8 mouse cellular contexts compared by ENCODE assay signal in genomic region chr2:155775685-155776263, GRCm38 (mm10). TPM values are rescaled to one million over a fixed set of nuclear protein-coding genes. Genes with fewer than 3 reads are reported as not detected.
DNase-seq lines count a peak whose midpoint lies in the region; ATAC-seq and TF ChIP-seq lines count a peak whose summit lies in the region.

No protein-coding gene starts in this region.

- under 1% methylated on average over 38 of the region's 44 CpGs for WGBS in forebrain, embryonic 16.5 days
- WGBS in hindbrain, embryonic 11.5 days = 2% methylated on average over 44 of the region's 44 CpGs

- H3K27me3 ChIP-seq in Patski = peaks cover 46% of the 10 kb centered on the region
- peaks cover 15% of the 10 kb centered on the region for H3K27me3 ChIP-seq in forebrain, embryonic 16.5 days (replicated peaks; ENCODE audit: control insufficient read depth, insufficient read depth, low read length)
- peaks cover 14% of the 10 kb centered on the region for H3K27me3 ChIP-seq in hindbrain, embryonic 11.5 days (ENCODE audit: control insufficient read depth, insufficient read depth, low read length)

- H3K4me3 ChIP-seq in forebrain, embryonic 16.5 days (replicated peaks; ENCODE audit: low read length) = peak overlapping the region; percentile 76
- peak overlapping the region; percentile 53 for H3K4me3 ChIP-seq in hindbrain, embryonic 11.5 days (ENCODE audit: low read depth, low read length)

- H3K9ac ChIP-seq in forebrain, embryonic 16.5 days (replicated peaks; ENCODE audit: low read depth, low read length) = peak overlapping the region; percentile 92
- peak overlapping the region; percentile 74 for H3K9ac ChIP-seq in hindbrain, embryonic 11.5 days (ENCODE audit: low read depth, low read length)

- in situ Hi-C loops in Patski (cut with MboI; ENCODE audit: low pct_unique_long_range_greater_than_20kb) = no loop called here

- CTCF ChIA-PET in Patski (lab: Charles Lee) = interaction anchor here (1.5 kb wide), 1 partner anchor 11 kb away, joined by 4 read pairs; no protein-coding TSS in a partner anchor

- no peak for DNase-seq in Patski (ENCODE audit: low read depth, low spot score)
- peak; percentile 80 to 82 for DNase-seq in cerebellum, adult 18-20 months
- peak; percentile 79 for DNase-seq in hindbrain, embryonic 11.5 days (ENCODE audit: low spot score)
- DNase-seq in layer of hippocampus, postnatal 25 days (ENCODE audit: extremely low spot score in 1 of 2, low spot score in 1 of 2) = peak; percentile 43 to 46
- DNase-seq in lung, postnatal 10 days = peak; percentile 79
- peak; percentile 63 for DNase-seq in ovary, postnatal 14 days (ENCODE audit: low spot score)
- peak; percentile 18 to 37 for DNase-seq in urinary bladder, postnatal 36 days (ENCODE audit: low spot score in 2 of 2)

- H3K36me3 ChIP-seq in forebrain, embryonic 16.5 days (ENCODE audit: control insufficient read depth, insufficient read depth) = no peaks in the 10 kb centered on the region
- no peaks in the 10 kb centered on the region for H3K36me3 ChIP-seq in hindbrain, embryonic 11.5 days (ENCODE audit: control insufficient read depth, insufficient read depth, low read length)

- H3K4me2 ChIP-seq in forebrain, embryonic 16.5 days (ENCODE audit: low read length) = peak overlapping the region; percentile 58
- H3K4me2 ChIP-seq in hindbrain, embryonic 11.5 days (replicated peaks; ENCODE audit: low read depth, low read length) = peak overlapping the region; percentile 86

- peak; percentile 57 for ATAC-seq in Patski
- peak; percentile 84 for ATAC-seq in forebrain, embryonic 16.5 days
- ATAC-seq in hindbrain, embryonic 11.5 days (ENCODE audit: low FRiP score) = peak; percentile 77

- no peaks in the 10 kb centered on the region for H3K9me3 ChIP-seq in forebrain, embryonic 16.5 days (ENCODE audit: control insufficient read depth, low read length)
- no peaks in the 10 kb centered on the region for H3K9me3 ChIP-seq in hindbrain, embryonic 11.5 days (ENCODE audit: control insufficient read depth, low read length)

- TF ChIP-seq CTCF in Patski (IDR thresholded peaks at IDR 0.05) = no peak

- peak overlapping the region; percentile 59 for H3K27ac ChIP-seq in forebrain, embryonic 16.5 days (ENCODE audit: low read length)
- H3K27ac ChIP-seq in hindbrain, embryonic 11.5 days (ENCODE audit: low read depth, low read length) = peak overlapping the region; percentile 67

- peaks cover 35% of the 10 kb centered on the region for H3K4me1 ChIP-seq in forebrain, embryonic 16.5 days (replicated peaks; ENCODE audit: control insufficient read depth, insufficient read depth, low read length)
- H3K4me1 ChIP-seq in hindbrain, embryonic 11.5 days (replicated peaks; ENCODE audit: control insufficient read depth, insufficient read depth, low read length) = 0 out of 2 replicates have a peak, but pooled peaks cover 2% of the 10 kb centered on the region

- POLR2A ChIA-PET in Patski (lab: Charles Lee) = no interaction called here

RNA-seq across cellular contexts. Expression of gene Mmp24, which starts 0.6 kb away (rescaled TPM):
- polyA plus RNA-seq in Patski (2021) = 0.05 TPM
- 12.8 and 13.9 TPM in 2 replicates for polyA plus RNA-seq in forebrain, embryonic 16.5 days (2015; fragmentation: Nextera tagmentation; extraction: Ambion mirVana)
- polyA plus RNA-seq in hindbrain, embryonic 11.5 days (2014; fragmentation: Nextera tagmentation; extraction: Ambion mirVana) = 3.2 and 3.4 TPM in 2 replicates
- total RNA-seq in layer of hippocampus, postnatal 25 days (2021) = 10 to 100 TPM; 43.5 to 43.6 TPM

RNA-seq across cellular contexts. Expression of gene Procr, which starts 24.9 kb away (rescaled TPM):
- 4.5 TPM for polyA plus RNA-seq in Patski (2021)
- 1.8 and 2.9 TPM in 2 replicates for polyA plus RNA-seq in forebrain, embryonic 16.5 days (2015; fragmentation: Nextera tagmentation; extraction: Ambion mirVana)
- polyA plus RNA-seq in hindbrain, embryonic 11.5 days (2014; fragmentation: Nextera tagmentation; extraction: Ambion mirVana) = 2.5 and 3.1 TPM in 2 replicates
- under 1 TPM; 0.71 to 0.96 TPM for total RNA-seq in layer of hippocampus, postnatal 25 days (2021)

RNA-seq across cellular contexts. Expression of gene Gm17581, which starts 40.1 kb away (rescaled TPM):
- polyA plus RNA-seq in Patski (2021) = not detected
- polyA plus RNA-seq in forebrain, embryonic 16.5 days (2015; fragmentation: Nextera tagmentation; extraction: Ambion mirVana) = not detected in 2 replicates
- not detected in 2 replicates for polyA plus RNA-seq in hindbrain, embryonic 11.5 days (2014; fragmentation: Nextera tagmentation; extraction: Ambion mirVana)
- not detected for total RNA-seq in layer of hippocampus, postnatal 25 days (2021)

RNA-seq across cellular contexts. Expression of gene BC029722, which starts 43.5 kb away (rescaled TPM):
- 49.6 TPM for polyA plus RNA-seq in Patski (2021)
- 31.0 and 35.2 TPM in 2 replicates for polyA plus RNA-seq in forebrain, embryonic 16.5 days (2015; fragmentation: Nextera tagmentation; extraction: Ambion mirVana)
- polyA plus RNA-seq in hindbrain, embryonic 11.5 days (2014; fragmentation: Nextera tagmentation; extraction: Ambion mirVana) = 9.6 and 9.7 TPM in 2 replicates
- total RNA-seq in layer of hippocampus, postnatal 25 days (2021) = 10 to 100 TPM; 52.8 to 60.0 TPM

RNA-seq across cellular contexts. Expression of gene Edem2, which starts 46.5 kb away (rescaled TPM):
- polyA plus RNA-seq in Patski (2021) = 35.4 TPM
- 46.8 and 52.3 TPM in 2 replicates for polyA plus RNA-seq in forebrain, embryonic 16.5 days (2015; fragmentation: Nextera tagmentation; extraction: Ambion mirVana)
- polyA plus RNA-seq in hindbrain, embryonic 11.5 days (2014; fragmentation: Nextera tagmentation; extraction: Ambion mirVana) = 36.0 and 37.4 TPM in 2 replicates
- total RNA-seq in layer of hippocampus, postnatal 25 days (2021) = 10 to 100 TPM; 19.8 to 22.9 TPM
